ENCODE assay signal across 20 mouse cellular contexts in the genomic region with DNA sequence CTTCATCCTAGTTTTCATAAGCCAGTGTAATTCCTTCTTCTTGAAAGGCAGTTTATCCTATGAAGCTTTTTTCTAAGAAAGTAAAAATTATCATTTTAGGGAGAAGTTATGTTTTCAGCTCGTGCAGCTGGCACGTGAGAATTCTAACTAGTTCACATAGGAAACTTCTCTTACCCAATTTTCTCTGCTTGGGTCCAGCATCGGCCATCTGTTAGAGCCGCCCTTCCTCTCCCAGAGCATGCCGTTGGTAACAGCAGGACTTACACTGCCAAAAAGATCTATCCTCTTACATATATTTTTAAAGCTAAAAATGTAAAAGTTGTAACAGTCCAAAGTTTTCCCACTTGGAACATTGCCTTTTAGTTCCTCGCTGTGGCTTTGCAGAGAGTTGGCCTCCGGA. TPM values are rescaled to one million over a fixed set of nuclear protein-coding genes. Genes with fewer than 3 reads are reported as not detected.
DNase-seq lines count a peak whose midpoint lies in the region; ATAC-seq and TF ChIP-seq lines count a peak whose summit lies in the region.
"Had no signal": no experiment of that assay in that cellular context is flagged by ENCODE, and none has a peak within 500 bp of the region (broad histone marks: within the 10 kb centered on the region; RNA-seq: fewer than 3 reads in every experiment).

No protein-coding gene starts in this region.

- no peaks in the 10 kb centered on the region for H3K9me3 ChIP-seq in heart, embryonic 10.5 days
- no peaks in the 10 kb centered on the region for H3K9me3 ChIP-seq in embryonic facial prominence, embryonic 15.5 days (replicated peaks)
- no peaks in the 10 kb centered on the region for H3K9me3 ChIP-seq in midbrain, embryonic 14.5 days (ENCODE audit: control insufficient read depth, low read length)
- H3K9me3 ChIP-seq: embryonic facial prominence, embryonic 12.5 days; forebrain, embryonic 12.5 days; hindbrain, embryonic 10.5 days; limb, embryonic 12.5 days; midbrain, embryonic 15.5 days had no signal

- H3K27me3 ChIP-seq in heart, embryonic 10.5 days (ENCODE audit: insufficient read depth, poor library complexity, severe bottlenecking) = no peaks in the 10 kb centered on the region
- H3K27me3 ChIP-seq in embryonic facial prominence, embryonic 15.5 days = no peaks in the 10 kb centered on the region
- no peaks in the 10 kb centered on the region for H3K27me3 ChIP-seq in small intestine, adult 2 months (ENCODE audit: control insufficient read depth, insufficient read depth, low read length)
- H3K27me3 ChIP-seq in midbrain, embryonic 14.5 days (ENCODE audit: control insufficient read depth, insufficient read depth, low read length) = no peaks in the 10 kb centered on the region
- H3K27me3 ChIP-seq: embryonic facial prominence, embryonic 12.5 days; forebrain, embryonic 12.5 days; limb, embryonic 12.5 days; midbrain, embryonic 15.5 days; Patski had no signal

- no peak for TF ChIP-seq CTCF in small intestine, adult 2 months (IDR thresholded peaks at IDR 0.05; ENCODE audit: extremely low read depth, insufficient read length, insufficient replicate concordance, low read depth, low read length)

- 0 out of 2 replicates have a peak, but pooled peaks cover 3% of the 10 kb centered on the region for H3K36me3 ChIP-seq in heart, embryonic 10.5 days
- peaks cover 7% of the 10 kb centered on the region for H3K36me3 ChIP-seq in embryonic facial prominence, embryonic 15.5 days
- H3K36me3 ChIP-seq in small intestine, adult 2 months (ENCODE audit: control insufficient read depth, insufficient read depth, low read length) = peaks cover 28% of the 10 kb centered on the region
- no peaks in the 10 kb centered on the region for H3K36me3 ChIP-seq in midbrain, embryonic 14.5 days (ENCODE audit: control insufficient read depth, insufficient read depth, low read length)
- H3K36me3 ChIP-seq: forebrain, embryonic 12.5 days; hindbrain, embryonic 10.5 days; limb, embryonic 12.5 days; midbrain, embryonic 15.5 days had no signal

- H3K9ac ChIP-seq in embryonic facial prominence, embryonic 15.5 days = no peak overlapping the region
- no peak overlapping the region for H3K9ac ChIP-seq in midbrain, embryonic 14.5 days (replicated peaks; ENCODE audit: low read length)
- H3K9ac ChIP-seq: embryonic facial prominence, embryonic 12.5 days; forebrain, embryonic 12.5 days; limb, embryonic 12.5 days; midbrain, embryonic 15.5 days had no signal

- H3K27ac ChIP-seq in heart, embryonic 10.5 days = peak overlapping the region; percentile 67; the same call in 1 of the 2 replicates
- peak overlapping the region; percentile 28; the same call in 1 of the 2 replicates for H3K27ac ChIP-seq in embryonic facial prominence, embryonic 15.5 days (replicated peaks)
- H3K27ac ChIP-seq in small intestine, adult 2 months (ENCODE audit: insufficient read depth, low read depth, low read length) = peak overlapping the region; percentile 100
- no peak overlapping the region for H3K27ac ChIP-seq in midbrain, embryonic 14.5 days (replicated peaks; ENCODE audit: low read depth, low read length)
- H3K27ac ChIP-seq: embryonic facial prominence, embryonic 12.5 days; forebrain, embryonic 12.5 days; hindbrain, embryonic 10.5 days; macrophage; midbrain, embryonic 15.5 days had no signal

- 0 out of 2 replicates have a peak, but pooled peaks cover 3% of the 10 kb centered on the region for H3K4me1 ChIP-seq in heart, embryonic 10.5 days
- peaks cover 10% of the 10 kb centered on the region; the same call in 1 of the 2 replicates for H3K4me1 ChIP-seq in embryonic facial prominence, embryonic 15.5 days
- peaks cover 17% of the 10 kb centered on the region; the same call in 1 of the 2 replicates for H3K4me1 ChIP-seq in small intestine, adult 2 months (ENCODE audit: control insufficient read depth, insufficient read depth, insufficient read length, low read length)
- peaks cover 7% of the 10 kb centered on the region for H3K4me1 ChIP-seq in midbrain, embryonic 14.5 days (ENCODE audit: control insufficient read depth, insufficient read depth, low read length)
- H3K4me1 ChIP-seq: midbrain, embryonic 15.5 days had no signal

- no peak overlapping the region for H3K4me3 ChIP-seq in heart, embryonic 10.5 days
- H3K4me3 ChIP-seq in embryonic facial prominence, embryonic 15.5 days (replicated peaks) = no peak overlapping the region
- H3K4me3 ChIP-seq in small intestine, adult 2 months (ENCODE audit: low read depth, low read length) = no peak overlapping the region
- no peak overlapping the region for H3K4me3 ChIP-seq in midbrain, embryonic 14.5 days (replicated peaks; ENCODE audit: low read depth, low read length)
- H3K4me3 ChIP-seq: embryonic facial prominence, embryonic 12.5 days; forebrain, embryonic 12.5 days; hindbrain, embryonic 10.5 days; limb, embryonic 12.5 days; midbrain, embryonic 15.5 days had no signal

- TF ChIP-seq POLR2A in small intestine, adult 2 months (IDR thresholded peaks at IDR 0.05; ENCODE audit: low read depth, low read length) = no peak

- peak; percentile 46 for DNase-seq in heart, embryonic 10.5 days (ENCODE audit: low spot score)
- DNase-seq in heart, postnatal 4 days = no peak
- peak; percentile 26 for DNase-seq in right cerebral cortex, postnatal 14 days
- no peak for DNase-seq in right cerebral cortex, postnatal 25 days
- no peak for DNase-seq in midbrain, embryonic 14.5 days
- DNase-seq: adrenal gland, postnatal 14 days; cerebellum, adult 8-10 months; kidney, adult 2 months; kidney, postnatal 14 days; thymus, postnatal 4 days had no signal

- H3K4me2 ChIP-seq in embryonic facial prominence, embryonic 15.5 days (replicated peaks) = no peak overlapping the region
- H3K4me2 ChIP-seq in midbrain, embryonic 14.5 days (ENCODE audit: low read length) = no peak overlapping the region
- H3K4me2 ChIP-seq: embryonic facial prominence, embryonic 12.5 days; forebrain, embryonic 12.5 days; midbrain, embryonic 15.5 days had no signal

- no peak for ATAC-seq in embryonic facial prominence, embryonic 15.5 days (ENCODE audit: insufficient number of reproducible peaks, low FRiP score, low TSS enrichment, low read depth)
- no peak for ATAC-seq in midbrain, embryonic 14.5 days (ENCODE audit: low FRiP score, low TSS enrichment)
- ATAC-seq: activated CD4-positive, CD25-positive, alpha-beta regulatory T cell, adult 4 months; midbrain, embryonic 15.5 days; Patski had no signal

- 87% methylated on average over 7 of the region's 7 CpGs for WGBS in heart, embryonic 10.5 days
- 74% methylated on average over 7 of the region's 7 CpGs for WGBS in embryonic facial prominence, embryonic 15.5 days
- 95% methylated on average over 7 of the region's 7 CpGs for WGBS in small intestine, adult 2 months
- 94% methylated on average over 7 of the region's 7 CpGs for WGBS in midbrain, embryonic 14.5 days

RNA-seq across cellular contexts. Expression of a gene that starts 33.4 kb away (rescaled TPM):
- 903 and 1,025 TPM in 2 replicates for polyA plus RNA-seq in heart, embryonic 10.5 days (2016; fragmentation: Nextera tagmentation; extraction: Ambion mirVana)
- total RNA-seq in heart, postnatal 4 days (2021) = 100 to 1,000 TPM; 752 to 761 TPM
- 1,231 and 1,256 TPM in 2 replicates for polyA plus RNA-seq in embryonic facial prominence, embryonic 15.5 days (2015; fragmentation: Nextera tagmentation; extraction: Ambion mirVana)
- polyA plus RNA-seq in small intestine, adult 2 months (2012; rRNA removed) = 72.2 and 82.5 TPM in 2 replicates
- 659 and 721 TPM in 2 replicates for polyA plus RNA-seq in midbrain, embryonic 14.5 days (2014; fragmentation: Nextera tagmentation; extraction: Ambion mirVana)

Comparison
In these comparisons a context has a peak if more than half of its experiments do, and no peak if none do; other contexts are left out.
1. DNase-seq: peak in heart, embryonic 10.5 days (single experiment) and right cerebral cortex, postnatal 14 days (single experiment); none in heart, postnatal 4 days (single experiment), right cerebral cortex, postnatal 25 days (single experiment) and midbrain, embryonic 14.5 days (single experiment).